8 mouse cellular contexts compared by ENCODE assay signal in the genomic region with DNA sequence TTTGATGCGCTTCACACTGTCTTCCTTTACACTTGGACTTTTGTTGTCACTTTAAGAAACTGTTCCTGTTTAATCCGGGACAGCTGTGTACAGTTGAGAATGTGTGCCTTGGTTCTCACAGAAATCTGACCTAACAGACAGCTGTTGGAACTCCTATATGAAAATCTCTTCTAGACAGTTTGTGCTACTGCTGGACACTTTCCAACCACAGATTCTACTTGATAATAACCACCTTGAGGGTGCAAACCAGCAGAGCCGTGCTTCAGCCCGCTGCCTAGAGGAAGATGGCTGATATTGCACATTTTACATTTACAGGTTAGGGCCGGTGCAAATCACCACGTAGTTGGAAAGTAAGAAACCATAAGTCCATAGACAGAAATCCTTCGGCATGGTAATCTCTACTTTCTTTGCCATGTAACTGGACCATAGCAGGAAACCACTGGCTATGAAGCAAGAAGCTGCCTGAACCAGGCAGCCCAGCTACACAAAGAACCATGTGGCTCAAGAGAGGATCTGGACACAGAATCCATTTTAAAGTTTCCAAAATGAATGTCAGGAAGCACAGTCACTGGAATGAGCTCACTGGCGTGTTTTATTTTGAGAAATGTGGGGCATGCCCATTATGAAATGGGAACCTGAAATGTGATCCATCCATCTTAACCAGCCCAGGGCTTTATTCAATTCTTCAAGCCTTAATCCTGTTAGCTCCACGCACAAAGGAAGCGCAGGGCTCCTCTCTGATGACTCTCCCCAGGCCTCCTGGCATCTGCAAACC.
A peak's percentile ranks its signal among the peaks of the same experiment; 100 is the strongest.
DNase-seq lines count a peak whose midpoint lies in the region; ATAC-seq lines count a peak whose summit lies in the region.

No protein-coding gene starts in this region.

- no peaks in the 10 kb centered on the region for H3K36me3 ChIP-seq in macrophage (ENCODE audit: inconsistent target)

- intact Hi-C loops in heart, postnatal 36 days (cut with DNase I) = loop anchor here (5.0 kb wide), 2 partner anchors 130 to 220 kb away; no protein-coding TSS in a partner anchor
- intact Hi-C loops in left cerebral cortex, postnatal 4 days (cut with DNase I) = no loop called here

- ATAC-seq in granulocyte monocyte progenitor cell, adult 5-6 weeks (replicated peaks; ENCODE audit: poor library complexity, severe bottlenecking) = peak; percentile 41

- WGBS in macrophage (ENCODE audit: missing documents) = 36% methylated on average over 10 of the region's 10 CpGs

- H3K4me3 ChIP-seq in macrophage (ENCODE audit: inconsistent target) = no peak overlapping the region

- peak overlapping the region; percentile 100 for H3K27ac ChIP-seq in macrophage

- peak; percentile 94 for DNase-seq in heart, adult 11 months
- no peak for DNase-seq in heart, postnatal 36 days
- peak; percentile 41 for DNase-seq in CD4-positive, CD25-positive, alpha-beta regulatory T cell, adult 2 months (ENCODE audit: low read depth, low spot score)
- no peak for DNase-seq in c-Kit-positive CD71-positive TER-119-positive erythroid progenitor cells, embryonic 14.5 days (ENCODE audit: low spot score)
- no peak for DNase-seq in left cerebral cortex, postnatal 4 days
- DNase-seq in cerebellum, postnatal 36 days = no peak

- H3K79me2 ChIP-seq in macrophage (ENCODE audit: inconsistent target) = no peaks in the 10 kb centered on the region; the same call in 1 of the 2 replicates

Comparison
In these comparisons a context has a peak if more than half of its experiments do, and no peak if none do; other contexts are left out.
1. DNase-seq: peak in heart, adult 11 months (single experiment) and CD4-positive, CD25-positive, alpha-beta regulatory T cell, adult 2 months (single experiment); none in heart, postnatal 36 days (0 of 2), c-Kit-positive CD71-positive TER-119-positive erythroid progenitor cells, embryonic 14.5 days (single experiment), left cerebral cortex, postnatal 4 days (single experiment) and cerebellum, postnatal 36 days (0 of 2).